Mouse (Mus musculus): Measurements from ENCODE around the gene Dnaaf2. TPM values are rescaled to one million over a fixed set of nuclear protein-coding genes. Genes with fewer than 3 reads are reported as not detected.

Gene Dnaaf2
- polyA plus RNA-seq, 1 experiment from 2014 or later: 17.0 TPM

DNA sequence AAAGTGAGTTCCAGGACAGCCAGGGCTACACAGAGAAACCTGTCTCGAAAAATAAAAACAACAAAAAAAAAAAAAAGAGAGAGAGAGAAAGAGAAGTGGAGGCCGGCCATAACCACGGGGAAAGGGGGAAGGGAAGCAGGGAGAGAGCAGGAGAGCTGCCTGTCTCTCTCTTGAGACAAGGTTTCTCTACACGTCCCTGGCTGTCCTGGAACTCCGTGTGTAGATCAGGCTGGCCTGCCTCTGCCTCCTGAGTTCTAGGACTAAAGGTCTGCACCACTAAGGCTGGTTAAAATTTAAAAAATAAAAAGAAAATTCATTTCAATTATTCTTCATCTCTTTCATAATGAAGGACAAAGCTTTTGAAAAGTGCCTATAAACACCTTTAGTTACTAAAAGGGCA is 6.8 kb downstream of the Dnaaf2 start:
- WGBS: 88% methylated on average over 5 of the region's 5 CpGs
- DNase-seq (ENCODE audit: low spot score): no peak
- Histone ChIP-seq H3K9me3 (replicated peaks) (no peaks in the 10 kb centered on the region; the same call in 1 of the 2 replicates), H3K4me3 (no peak overlapping the region), H3K27me3 (ENCODE audit: low read depth, poor library complexity, severe bottlenecking) (no peaks in the 10 kb centered on the region), H3K4me1 (peaks cover 23% of the 10 kb centered on the region), H3K36me3 (peaks cover 66% of the 10 kb centered on the region), H3K27ac (replicated peaks) (no peak overlapping the region)

DNA sequence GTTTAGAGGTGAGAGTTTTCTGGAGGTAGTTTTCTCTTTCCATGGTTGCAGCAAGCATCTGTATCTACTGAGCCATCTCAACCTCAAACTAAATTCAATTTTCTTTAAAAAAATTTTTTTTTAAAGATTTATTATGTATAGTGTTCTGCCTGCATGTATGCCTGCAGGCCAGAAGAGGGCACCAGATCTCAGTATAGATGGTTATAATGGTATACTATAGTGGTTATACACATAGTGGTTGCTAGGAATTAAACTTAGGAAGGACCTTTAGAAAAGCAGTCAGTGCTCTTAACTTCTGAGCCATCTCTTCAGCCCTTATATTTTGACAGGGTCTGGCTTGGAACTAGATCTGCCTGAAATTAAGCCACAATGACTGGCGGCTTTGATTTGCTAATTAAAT is 7.7 kb downstream of the Dnaaf2 start:
- no peak overlapping the region for H3K4me3 ChIP-seq
- no peak overlapping the region for H3K27ac ChIP-seq (replicated peaks)
- H3K9me3 ChIP-seq (replicated peaks): no peaks in the 10 kb centered on the region; the same call in 1 of the 2 replicates
- no peaks in the 10 kb centered on the region for H3K27me3 ChIP-seq (ENCODE audit: low read depth, poor library complexity, severe bottlenecking)
- peaks cover 25% of the 10 kb centered on the region for H3K4me1 ChIP-seq
- 91% methylated on average over 1 of the region's 1 CpGs for WGBS
- no peak for DNase-seq (ENCODE audit: low spot score)
- H3K36me3 ChIP-seq: peaks cover 66% of the 10 kb centered on the region

DNA sequence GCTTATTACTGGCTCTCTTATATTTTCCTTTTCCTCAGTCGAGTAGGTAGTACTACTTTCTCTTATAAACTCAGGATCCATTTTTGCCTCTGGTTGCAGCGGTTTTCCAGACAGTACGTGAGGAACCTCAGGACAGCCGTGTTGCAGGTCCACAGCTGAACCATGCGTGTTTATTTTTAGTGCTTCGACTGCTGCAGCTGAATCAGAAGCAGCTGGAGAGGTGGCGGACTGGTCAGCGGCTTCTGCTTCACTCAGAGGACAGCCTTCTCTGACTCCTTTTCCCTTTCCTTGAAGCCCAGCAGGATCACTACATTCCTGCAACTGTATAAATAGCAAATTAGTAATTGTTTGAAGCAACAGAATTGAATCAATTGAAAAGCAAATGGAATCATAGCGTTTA is 8.2 kb downstream of the Dnaaf2 start:
- DNase-seq (ENCODE audit: low spot score): no peak
- 91% methylated on average over 9 of the region's 9 CpGs for WGBS
- no peak overlapping the region for H3K4me3 ChIP-seq
- H3K9me3 ChIP-seq (replicated peaks): no peaks in the 10 kb centered on the region; the same call in 1 of the 2 replicates
- H3K4me1 ChIP-seq: peaks cover 25% of the 10 kb centered on the region
- no peaks in the 10 kb centered on the region for H3K27me3 ChIP-seq (ENCODE audit: low read depth, poor library complexity, severe bottlenecking)
- no peak overlapping the region for H3K27ac ChIP-seq (replicated peaks)
- peaks cover 66% of the 10 kb centered on the region for H3K36me3 ChIP-seq

DNA sequence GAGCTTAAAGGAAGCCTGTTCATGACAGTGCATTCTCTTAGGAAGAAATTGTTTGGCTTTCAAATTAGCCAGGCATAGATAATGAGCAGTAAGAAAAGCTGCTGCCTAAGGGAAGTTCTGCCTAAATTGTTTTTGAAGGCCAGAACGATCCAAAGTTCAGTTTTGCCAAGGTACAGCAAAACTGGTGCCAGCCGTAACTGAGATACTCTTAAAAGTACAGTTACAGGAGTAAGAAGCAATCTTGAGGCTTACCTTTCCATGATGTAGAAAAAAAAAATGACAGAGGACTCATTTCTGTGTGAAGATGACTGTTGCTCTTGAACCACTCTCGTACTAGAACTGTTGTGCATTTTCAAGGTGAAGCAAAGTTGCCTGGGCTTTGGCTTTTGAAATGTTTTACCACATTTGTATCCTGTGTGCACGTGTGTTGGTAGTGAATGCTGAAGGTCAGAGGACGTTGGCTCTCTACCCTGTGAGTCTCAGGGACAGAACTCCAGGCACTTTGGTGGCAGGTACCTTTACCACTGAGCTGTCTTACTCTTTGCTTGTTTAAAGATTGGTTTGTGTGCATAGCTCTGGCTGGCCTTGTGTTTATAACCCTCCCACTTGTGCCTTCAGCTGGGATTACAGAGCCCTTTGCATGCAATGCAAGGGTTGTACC is 11.3 kb downstream of the Dnaaf2 start:
- Histone ChIP-seq H3K36me3 (peaks cover 53% of the 10 kb centered on the region), H3K4me3 (no peak overlapping the region), H3K4me1 (peaks cover 33% of the 10 kb centered on the region), H3K9me3 (replicated peaks) (no peaks in the 10 kb centered on the region; the same call in 1 of the 2 replicates), H3K27me3 (ENCODE audit: low read depth, poor library complexity, severe bottlenecking) (no peaks in the 10 kb centered on the region), H3K27ac (replicated peaks) (no peak overlapping the region)
- DNase-seq (ENCODE audit: low spot score): no peak
- WGBS: 80% methylated on average over 5 of the region's 5 CpGs

DNA sequence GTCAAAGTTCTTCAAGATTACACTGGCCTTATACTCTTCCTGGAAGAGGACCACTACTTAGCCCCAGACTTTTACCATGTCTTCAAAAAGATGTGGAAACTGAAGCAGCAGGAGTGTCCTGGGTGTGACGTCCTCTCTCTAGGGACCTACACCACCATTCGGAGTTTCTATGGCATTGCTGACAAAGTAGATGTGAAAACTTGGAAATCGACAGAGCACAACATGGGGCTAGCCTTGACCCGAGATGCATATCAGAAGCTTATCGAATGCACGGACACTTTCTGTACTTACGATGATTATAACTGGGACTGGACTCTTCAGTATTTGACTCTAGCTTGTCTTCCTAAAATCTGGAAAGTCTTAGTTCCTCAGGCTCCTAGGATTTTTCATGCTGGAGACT is 12.9 kb downstream of the Dnaaf2 start:
- DNase-seq (ENCODE audit: low spot score): no peak
- Histone ChIP-seq H3K9me3 (replicated peaks) (no peaks in the 10 kb centered on the region), H3K27ac (replicated peaks) (peak overlapping the region; percentile 94; the same call in 1 of the 2 replicates), H3K4me3 (peak overlapping the region; percentile 87), H3K36me3 (peaks cover 50% of the 10 kb centered on the region), H3K4me1 (peaks cover 33% of the 10 kb centered on the region), H3K27me3 (ENCODE audit: low read depth, poor library complexity, severe bottlenecking) (no peaks in the 10 kb centered on the region)
- 87% methylated on average over 7 of the region's 7 CpGs for WGBS

DNA sequence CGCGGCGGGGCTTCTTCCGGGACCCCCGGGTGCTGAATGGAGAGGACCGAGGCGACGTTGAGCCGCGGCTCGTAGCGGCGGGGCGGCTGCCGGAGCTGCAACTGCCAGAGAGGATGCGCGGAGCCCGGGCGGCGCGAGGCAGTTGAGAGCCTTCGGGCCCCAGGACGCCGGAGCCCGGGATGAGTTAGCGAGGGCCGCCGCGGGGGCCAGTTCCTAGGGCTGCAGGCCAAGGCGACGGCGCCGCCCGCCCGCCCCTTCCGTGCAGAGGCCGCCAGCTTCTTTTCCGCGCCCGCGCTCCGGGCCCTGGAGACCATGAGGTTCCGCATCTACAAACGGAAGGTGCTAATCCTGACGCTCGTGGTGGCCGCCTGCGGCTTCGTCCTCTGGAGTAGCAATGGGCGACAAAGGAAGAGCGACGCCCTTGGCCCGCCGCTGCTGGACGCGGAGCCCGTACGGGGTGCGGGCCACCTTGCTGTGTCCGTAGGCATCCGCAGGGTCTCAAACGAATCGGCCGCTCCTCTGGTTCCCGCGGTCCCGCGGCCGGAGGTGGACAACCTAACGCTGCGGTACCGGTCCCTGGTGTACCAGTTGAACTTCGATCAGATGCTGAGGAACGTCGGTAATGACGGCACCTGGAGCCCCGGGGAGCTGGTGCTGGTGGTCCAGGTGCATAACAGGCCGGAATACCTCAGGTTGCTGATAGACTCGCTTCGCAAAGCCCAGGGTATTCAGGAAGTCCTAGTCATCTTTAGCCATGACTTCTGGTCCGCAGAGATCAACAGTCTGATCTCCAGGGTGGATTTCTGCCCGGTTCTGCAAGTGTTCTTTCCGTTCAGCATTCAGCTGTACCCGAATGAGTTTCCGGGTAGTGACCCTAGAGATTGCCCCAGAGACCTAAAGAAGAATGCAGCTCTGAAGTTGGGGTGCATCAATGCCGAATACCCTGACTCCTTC is 13.6 kb downstream of the Dnaaf2 start:
- Histone ChIP-seq H3K4me1 (peaks cover 33% of the 10 kb centered on the region), H3K4me3 (peak overlapping the region; percentile 87), H3K27me3 (ENCODE audit: low read depth, poor library complexity, severe bottlenecking) (no peaks in the 10 kb centered on the region), H3K9me3 (replicated peaks) (no peaks in the 10 kb centered on the region), H3K36me3 (peaks cover 45% of the 10 kb centered on the region), H3K27ac (replicated peaks) (peak overlapping the region; percentile 94)
- WGBS: 3% methylated on average over 86 of the region's 86 CpGs
- peak; percentile 69 for DNase-seq (ENCODE audit: low spot score)

DNA sequence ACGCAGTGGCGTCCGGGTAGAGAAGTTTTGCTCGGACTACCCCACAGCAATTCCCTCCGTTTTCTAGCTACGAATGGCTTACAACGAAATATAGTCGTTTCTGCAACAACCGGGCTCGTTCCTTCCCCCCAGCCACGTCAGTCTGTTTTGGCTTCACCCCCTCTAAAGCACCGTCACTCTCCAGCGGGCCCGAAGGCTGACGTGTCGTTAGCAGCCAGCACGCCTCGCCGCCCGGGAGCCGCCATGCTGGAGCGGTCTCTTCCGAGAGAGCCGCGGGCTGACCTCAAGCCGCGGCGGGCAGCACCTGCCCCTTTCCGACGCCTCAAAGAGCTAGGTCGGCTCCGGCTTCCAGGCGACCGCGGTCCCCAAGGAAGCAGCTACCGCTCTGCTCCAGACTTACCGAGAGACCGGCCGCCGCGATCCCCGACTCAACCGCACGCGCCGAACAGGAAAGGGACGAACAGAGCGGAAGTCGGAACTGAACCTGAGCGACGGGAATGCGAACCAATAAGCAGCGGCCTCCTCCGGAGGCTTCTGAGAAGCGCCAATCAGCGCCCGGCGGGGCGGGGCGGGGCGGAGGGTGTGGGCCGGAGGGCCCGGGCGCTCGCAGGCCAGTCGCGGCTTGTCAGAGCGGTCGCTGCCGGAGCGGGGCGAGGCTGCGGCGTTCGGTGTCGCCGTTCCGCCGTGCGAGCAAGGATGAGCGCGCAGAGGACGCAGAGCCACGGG is 14.5 kb downstream of the Dnaaf2 start, which contains the start of the genes Rpl36al and Mgat2:
TSS of gene Rpl36al (minus strand) at position 501 of the 726 bp plus-strand sequence.
TSS of gene Mgat2 (plus strand) at position 575 of the 726 bp plus-strand sequence.
- Histone ChIP-seq H3K27ac (replicated peaks) (peak within 1 kb of the TSS; percentile 94), H3K9me3 (replicated peaks) (no peaks in the 10 kb centered on the region), H3K36me3 (peaks cover 45% of the 10 kb centered on the region), H3K4me3 (peak within 1 kb of the TSS; percentile 87), H3K4me1 (peaks cover 33% of the 10 kb centered on the region), H3K27me3 (ENCODE audit: low read depth, poor library complexity, severe bottlenecking) (no peaks in the 10 kb centered on the region)
- DNase-seq (ENCODE audit: low spot score): peak; percentile 96
- under 1% methylated on average over 84 of the region's 84 CpGs for WGBS

DNA sequence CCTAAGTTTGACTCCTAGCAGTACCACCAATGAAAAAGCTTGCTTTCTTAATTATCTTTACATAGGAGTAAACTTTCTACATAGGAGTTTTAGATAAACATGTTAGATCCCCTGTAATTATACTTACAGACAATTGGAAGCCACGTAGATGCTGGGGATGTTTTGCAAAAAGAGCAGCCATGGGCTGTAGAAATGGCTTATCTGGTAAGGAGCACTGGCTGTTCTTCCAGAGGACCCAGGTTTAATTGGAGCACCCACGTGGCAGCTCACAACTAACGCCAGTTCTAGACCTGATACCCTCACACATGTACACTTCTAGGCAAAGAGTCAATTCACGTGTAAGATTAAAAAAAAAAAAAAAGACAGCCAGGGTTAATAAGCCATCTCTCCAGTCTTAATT is 16.4 kb downstream of the Dnaaf2 start:
- Histone ChIP-seq H3K36me3 (peaks cover 49% of the 10 kb centered on the region), H3K27ac (replicated peaks) (no peak overlapping the region), H3K4me1 (peaks cover 27% of the 10 kb centered on the region), H3K27me3 (ENCODE audit: low read depth, poor library complexity, severe bottlenecking) (no peaks in the 10 kb centered on the region), H3K4me3 (no peak overlapping the region), H3K9me3 (replicated peaks) (no peaks in the 10 kb centered on the region)
- WGBS: 93% methylated on average over 4 of the region's 4 CpGs
- no peak for DNase-seq (ENCODE audit: low spot score)

DNA sequence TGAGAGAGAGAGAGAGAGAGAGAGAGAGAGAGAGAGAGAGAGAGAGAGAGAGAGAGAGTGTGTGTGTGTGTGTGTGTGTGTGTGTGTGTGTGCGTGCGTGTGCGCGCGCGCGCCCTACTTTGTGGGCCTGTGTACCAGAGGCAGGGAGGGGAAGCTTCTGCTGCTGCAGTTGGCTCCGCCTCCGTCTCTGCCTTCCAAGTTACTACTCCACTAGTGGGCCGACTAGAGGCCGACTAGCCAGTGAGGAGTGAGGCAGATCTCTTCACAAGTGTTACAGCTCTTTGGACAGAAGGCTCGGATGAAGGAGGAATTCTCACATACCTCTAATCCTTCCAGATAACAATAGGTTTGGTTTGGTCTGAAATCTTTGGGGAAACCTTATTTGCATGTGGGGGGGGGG is 18.9 kb downstream of the Dnaaf2 start:
- Histone ChIP-seq H3K27ac (replicated peaks) (no peak overlapping the region), H3K9me3 (replicated peaks) (no peaks in the 10 kb centered on the region), H3K4me3 (no peak overlapping the region), H3K27me3 (ENCODE audit: low read depth, poor library complexity, severe bottlenecking) (no peaks in the 10 kb centered on the region), H3K36me3 (peaks cover 72% of the 10 kb centered on the region), H3K4me1 (peaks cover 5% of the 10 kb centered on the region)
- no peak for DNase-seq (ENCODE audit: low spot score)
- 82% methylated on average over 12 of the region's 12 CpGs for WGBS

DNA sequence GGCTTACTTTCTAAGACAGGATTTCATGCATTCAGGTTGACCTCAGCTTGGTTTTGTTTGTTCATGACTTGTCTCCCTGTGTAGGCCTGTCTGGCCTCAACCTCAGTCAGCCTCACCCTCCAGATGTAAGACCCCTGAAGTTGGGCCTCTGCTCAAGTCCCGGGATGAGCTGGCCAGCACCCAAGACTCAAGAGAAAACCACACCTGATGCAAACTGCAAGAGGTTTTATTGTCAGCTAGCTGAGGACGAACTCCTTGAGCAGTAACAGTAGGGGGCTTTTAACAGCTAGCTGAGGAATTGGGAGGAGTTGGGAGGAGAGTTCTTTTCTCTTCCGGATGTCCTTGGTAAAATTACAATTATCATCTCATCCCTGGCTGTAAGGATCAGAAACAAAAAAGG is 20.7 kb downstream of the Dnaaf2 start:
- Histone ChIP-seq H3K4me3 (no peak overlapping the region), H3K36me3 (peaks cover 90% of the 10 kb centered on the region), H3K27me3 (ENCODE audit: low read depth, poor library complexity, severe bottlenecking) (no peaks in the 10 kb centered on the region), H3K27ac (replicated peaks) (no peak overlapping the region), H3K9me3 (replicated peaks) (no peaks in the 10 kb centered on the region), H3K4me1 (no peaks in the 10 kb centered on the region)
- WGBS: 87% methylated on average over 3 of the region's 3 CpGs
- DNase-seq (ENCODE audit: low spot score): no peak

DNA sequence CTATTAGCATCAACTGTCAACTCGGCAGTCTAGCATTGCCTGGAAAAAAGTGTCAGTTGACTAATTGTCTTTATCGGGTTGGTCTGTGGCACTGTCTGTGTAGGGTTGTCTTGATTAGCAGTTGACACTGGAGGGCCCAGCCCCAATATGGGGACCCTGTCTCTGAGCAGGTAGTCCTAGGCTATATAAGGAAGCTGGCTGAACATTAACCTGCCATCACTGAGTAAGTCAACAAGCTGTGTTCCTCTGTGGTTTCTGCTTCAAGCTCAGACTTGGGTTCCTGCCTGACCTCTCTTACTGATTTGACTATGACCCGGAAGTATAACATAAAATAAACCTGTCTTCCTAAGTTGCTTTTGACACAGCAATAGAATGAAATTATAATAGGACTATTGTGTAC is 22.3 kb downstream of the Dnaaf2 start:
- Histone ChIP-seq H3K27me3 (ENCODE audit: low read depth, poor library complexity, severe bottlenecking) (no peaks in the 10 kb centered on the region), H3K27ac (replicated peaks) (no peak overlapping the region), H3K4me1 (no peaks in the 10 kb centered on the region), H3K4me3 (no peak overlapping the region), H3K36me3 (peaks cover 82% of the 10 kb centered on the region), H3K9me3 (replicated peaks) (no peaks in the 10 kb centered on the region)
- 95% methylated on average over 3 of the region's 3 CpGs for WGBS
- no peak for DNase-seq (ENCODE audit: low spot score)

DNA sequence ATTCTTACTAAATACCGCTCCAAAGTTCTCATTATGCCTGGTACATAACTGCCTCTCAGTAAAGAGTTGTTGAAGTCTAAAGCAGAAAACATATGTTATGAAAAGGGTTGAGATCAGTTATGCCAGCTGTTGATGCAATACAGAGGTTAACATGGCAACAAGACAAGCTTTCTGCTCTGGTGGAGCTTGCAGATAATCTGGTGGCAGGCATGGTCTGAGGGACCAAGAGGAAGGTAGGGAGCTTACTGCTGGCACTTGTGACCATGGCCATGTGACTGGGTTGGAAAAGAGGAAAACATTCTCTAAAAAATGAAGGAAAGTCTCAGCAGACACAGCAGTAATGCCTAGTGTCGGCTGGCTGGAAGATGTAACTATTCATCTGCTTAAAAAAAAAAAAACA is 26.9 kb downstream of the Dnaaf2 start:
- DNase-seq (ENCODE audit: low spot score): no peak
- Histone ChIP-seq H3K36me3 (peaks cover 45% of the 10 kb centered on the region), H3K4me1 (peaks cover 22% of the 10 kb centered on the region), H3K4me3 (no peak overlapping the region), H3K9me3 (replicated peaks) (no peaks in the 10 kb centered on the region), H3K27ac (replicated peaks) (no peak overlapping the region), H3K27me3 (ENCODE audit: low read depth, poor library complexity, severe bottlenecking) (no peaks in the 10 kb centered on the region)
- 94% methylated on average over 2 of the region's 2 CpGs for WGBS

All from midbrain, embryonic 10.5 days (tissue).